Mouse (Mus musculus) limb, embryonic 10.5 days (tissue): ENCODE data around the gene Kptn. TPM values are rescaled to one million over a fixed set of nuclear protein-coding genes. Genes with fewer than 3 reads are reported as not detected.
A peak's percentile ranks its signal among the peaks of the same experiment; 100 is the strongest.

Experiments used
- DNase-seq: peaks from one replicate; pipeline ENCODE4 v3.0.0-alpha.2; 2017; ENCODE audit warnings: low spot score
- H3K27ac ChIP-seq: fragments of 300-500 bp; sonication (generic); 2 replicates; pipeline ENCODE4 v1.5.1; 2016; ENCODE audit warnings: mild to moderate bottlenecking
- H3K27me3 ChIP-seq: fragments of 300-500 bp; sonication (generic); 2 replicates; pipeline ENCODE4 v1.6.1; 2016; ENCODE audit warnings: low read depth, mild to moderate bottlenecking; ENCODE audit not compliant: poor library complexity, severe bottlenecking
- H3K36me3 ChIP-seq: fragments of 300-500 bp; sonication (generic); 2 replicates; pipeline ENCODE4 v1.6.1; 2016; ENCODE audit warnings: mild to moderate bottlenecking, moderate library complexity
- H3K4me1 ChIP-seq: fragments of 300-500 bp; sonication (generic); 2 replicates; pipeline ENCODE4 v1.6.1; 2016
- H3K4me3 ChIP-seq: fragments of 300-500 bp; sonication (generic); 2 replicates; pipeline ENCODE4 v1.5.1; 2016; ENCODE audit warnings: mild to moderate bottlenecking, moderate library complexity
- H3K9me3 ChIP-seq: fragments of 300-500 bp; sonication (generic); replicated peaks from 2 replicates; pipeline ENCODE4 v1.6.1; 2016; ENCODE audit warnings: mild to moderate bottlenecking
- WGBS: fragments of 180-500 bp; shearing (Covaris S2); methylation state at CpG from one replicate; pipeline ENCODE4 v1.1.7; 2016; 5-methylcytosine and 5-hydroxymethylcytosine counted together
- polyA plus RNA-seq: library from polyadenylated mRNA; unstranded; fragments of >200 nt; fragmentation: Nextera tagmentation; extraction: Ambion mirVana; gene quantifications from 2 replicates; pipeline ENCODE4 v1.2.1, GENCODE M21; 2016

The Kptn gene
- 26.9 and 27.0 TPM in 2 replicates for polyA plus RNA-seq

GRCm38 (mm10) chr7:16119569-16120261, at the start of gene Kptn:
Gene Kptn (plus strand): TSS chr7:16119895.
- H3K4me1 ChIP-seq = peaks cover 9% of the 10 kb centered on the region
- peaks cover 37% of the 10 kb centered on the region for H3K36me3 ChIP-seq
- peak within 1 kb of the TSS; percentile 85 for H3K4me3 ChIP-seq
- WGBS = 2% methylated on average over 33 of the region's 33 CpGs
- H3K9me3 ChIP-seq = no peaks in the 10 kb centered on the region
- no peaks in the 10 kb centered on the region for H3K27me3 ChIP-seq
- DNase-seq = peak; percentile 94
- H3K27ac ChIP-seq = peak within 1 kb of the TSS; percentile 96

GRCm38 (mm10) chr7:16070846-16071245, 48.8 kb upstream of the Kptn start:
- no peaks in the 10 kb centered on the region for H3K9me3 ChIP-seq
- H3K4me3 ChIP-seq = no peak overlapping the region
- no peaks in the 10 kb centered on the region for H3K36me3 ChIP-seq
- H3K4me1 ChIP-seq = no peaks in the 10 kb centered on the region
- DNase-seq = no peak
- no peak overlapping the region for H3K27ac ChIP-seq
- H3K27me3 ChIP-seq = no peaks in the 10 kb centered on the region

- Histone ChIP-seq H3K27me3 (no peaks in the 10 kb centered on the region), H3K4me1 (no peaks in the 10 kb centered on the region), H3K4me3 (no peak overlapping the region), H3K36me3 (no peaks in the 10 kb centered on the region), H3K9me3 (no peaks in the 10 kb centered on the region), H3K27ac (no peak overlapping the region)
- 86% methylated on average over 6 of the region's 6 CpGs for WGBS
- no peak for DNase-seq
These were observed 47.8 kb upstream of the Kptn start for GRCm38 (mm10) chr7:16071906-16072305.

- DNase-seq = no peak
- Histone ChIP-seq H3K27ac (no peak overlapping the region), H3K36me3 (no peaks in the 10 kb centered on the region), H3K4me1 (0 out of 2 replicates have a peak, but pooled peaks cover 11% of the 10 kb centered on the region), H3K4me3 (no peak overlapping the region), H3K27me3 (no peaks in the 10 kb centered on the region), H3K9me3 (no peaks in the 10 kb centered on the region)
- WGBS = 73% methylated on average over 1 of the region's 1 CpGs
These were observed 39.7 kb upstream of the Kptn start for GRCm38 (mm10) chr7:16079947-16080346.

GRCm38 (mm10) chr7:16080581-16080980, 39.1 kb upstream of the Kptn start:
- Histone ChIP-seq H3K9me3 (no peaks in the 10 kb centered on the region), H3K27ac (no peak overlapping the region), H3K4me3 (no peak overlapping the region), H3K36me3 (no peaks in the 10 kb centered on the region), H3K4me1 (0 out of 2 replicates have a peak, but pooled peaks cover 11% of the 10 kb centered on the region), H3K27me3 (no peaks in the 10 kb centered on the region)
- 74% methylated on average over 4 of the region's 4 CpGs for WGBS
- DNase-seq = no peak

GRCm38 (mm10) chr7:16083361-16083760, 36.3 kb upstream of the Kptn start:
- H3K9me3 ChIP-seq = no peaks in the 10 kb centered on the region
- H3K27ac ChIP-seq = no peak overlapping the region
- no peak overlapping the region for H3K4me3 ChIP-seq
- 60% methylated on average over 4 of the region's 4 CpGs for WGBS
- H3K27me3 ChIP-seq = no peaks in the 10 kb centered on the region
- DNase-seq = no peak
- 0 out of 2 replicates have a peak, but pooled peaks cover 5% of the 10 kb centered on the region for H3K4me1 ChIP-seq
- no peaks in the 10 kb centered on the region for H3K36me3 ChIP-seq

- H3K9me3 ChIP-seq = no peaks in the 10 kb centered on the region
- no peaks in the 10 kb centered on the region for H3K27me3 ChIP-seq
- no peaks in the 10 kb centered on the region for H3K36me3 ChIP-seq
- 70% methylated on average over 2 of the region's 2 CpGs for WGBS
- no peak overlapping the region for H3K4me3 ChIP-seq
- H3K27ac ChIP-seq = no peak overlapping the region
- H3K4me1 ChIP-seq = no peaks in the 10 kb centered on the region
- no peak for DNase-seq
These were observed 32.1 kb upstream of the Kptn start for GRCm38 (mm10) chr7:16087587-16087986.

GRCm38 (mm10) chr7:16094592-16094991, 25.1 kb upstream of the Kptn start:
- no peak overlapping the region for H3K27ac ChIP-seq
- WGBS = 79% methylated on average over 3 of the region's 3 CpGs

GRCm38 (mm10) chr7:16098021-16099017, 21.4 kb upstream of the Kptn start, which contains the start of gene Napa:
Gene Napa (plus strand): TSS chr7:16098458.
- DNase-seq = peak; percentile 98

More at GRCm38 (mm10) chr7:16094592-16094991, 25.1 kb upstream of the Kptn start:
- H3K4me3 ChIP-seq = no peak overlapping the region
- peaks cover 12% of the 10 kb centered on the region for H3K4me1 ChIP-seq
- no peaks in the 10 kb centered on the region for H3K27me3 ChIP-seq
- no peaks in the 10 kb centered on the region for H3K36me3 ChIP-seq
- DNase-seq = no peak
- no peaks in the 10 kb centered on the region for H3K9me3 ChIP-seq

GRCm38 (mm10) chr7:16099901-16100300, 19.8 kb upstream of the Kptn start:
- peaks cover 48% of the 10 kb centered on the region for H3K36me3 ChIP-seq
- peak overlapping the region; percentile 99 for H3K4me3 ChIP-seq
- 94% methylated on average over 4 of the region's 4 CpGs for WGBS
- H3K4me1 ChIP-seq = peaks cover 26% of the 10 kb centered on the region
- no peak overlapping the region for H3K27ac ChIP-seq
- no peak for DNase-seq
- no peaks in the 10 kb centered on the region for H3K27me3 ChIP-seq
- H3K9me3 ChIP-seq = no peaks in the 10 kb centered on the region

More at GRCm38 (mm10) chr7:16098021-16099017, 21.4 kb upstream of the Kptn start, which contains the start of gene Napa:
- Histone ChIP-seq H3K27ac (peak within 1 kb of the TSS; percentile 91), H3K4me1 (peaks cover 26% of the 10 kb centered on the region), H3K4me3 (peak within 1 kb of the TSS; percentile 99), H3K36me3 (peaks cover 32% of the 10 kb centered on the region), H3K27me3 (no peaks in the 10 kb centered on the region), H3K9me3 (no peaks in the 10 kb centered on the region)
- under 1% methylated on average over 68 of the region's 68 CpGs for WGBS

GRCm38 (mm10) chr7:16101081-16101480, 18.6 kb upstream of the Kptn start:
- no peaks in the 10 kb centered on the region for H3K9me3 ChIP-seq
- peaks cover 26% of the 10 kb centered on the region for H3K4me1 ChIP-seq
- peaks cover 58% of the 10 kb centered on the region for H3K36me3 ChIP-seq
- H3K27me3 ChIP-seq = no peaks in the 10 kb centered on the region
- 82% methylated on average over 7 of the region's 7 CpGs for WGBS
- H3K27ac ChIP-seq = no peak overlapping the region
- DNase-seq = no peak
- no peak overlapping the region for H3K4me3 ChIP-seq

GRCm38 (mm10) chr7:16101726-16102475, 17.8 kb upstream of the Kptn start:
- WGBS = 84% methylated on average over 15 of the region's 15 CpGs
- H3K4me3 ChIP-seq = no peak overlapping the region
- H3K27ac ChIP-seq = no peak overlapping the region
- no peaks in the 10 kb centered on the region for H3K27me3 ChIP-seq
- H3K4me1 ChIP-seq = peaks cover 26% of the 10 kb centered on the region
- DNase-seq = no peak
- no peaks in the 10 kb centered on the region for H3K9me3 ChIP-seq
- H3K36me3 ChIP-seq = peaks cover 61% of the 10 kb centered on the region
